Mouse (Mus musculus): ENCODE data around the gene Dcaf10.
"Not testable (repeated sequence)": the region's sequence is repeated elsewhere in the genome, so short reads cannot be mapped to it uniquely, and the experiment has no call there.

DNA sequence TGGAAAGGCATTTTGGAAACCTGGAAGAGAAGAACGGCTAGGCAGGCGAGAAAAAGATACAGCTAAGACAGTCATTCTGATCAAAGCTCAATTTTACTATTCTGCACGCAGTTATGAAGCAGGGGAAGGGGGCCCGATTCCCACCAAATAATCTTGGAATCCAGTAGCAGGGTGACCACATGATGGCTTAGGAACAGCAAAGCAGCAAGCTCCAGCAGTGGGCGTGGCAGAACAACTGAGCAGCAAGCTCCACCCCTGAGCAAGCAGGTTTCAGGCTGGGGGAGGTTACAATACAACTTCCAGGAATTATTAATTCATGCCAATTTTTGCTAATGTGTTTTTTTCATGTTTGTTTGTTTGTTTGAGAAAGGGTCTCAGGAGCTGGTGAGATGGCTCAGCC, 45.4 kb downstream of the Dcaf10 start:
- TF ChIP-seq CTCF, EP300 (IDR thresholded peaks at IDR 0.05; ENCODE audit: low read depth): not testable (repeated sequence)

Measured in liver, embryonic 14.5 days (tissue).